Mouse (Mus musculus): ENCODE results near the gene Ear14. TPM values are rescaled to one million over a fixed set of nuclear protein-coding genes. Genes with fewer than 3 reads are reported as not detected.
"Not testable (repeated sequence)": the region's sequence is repeated elsewhere in the genome, so short reads cannot be mapped to it uniquely, and the experiment has no call there.

Ear14 gene
- polyA plus RNA-seq, 1 experiment from 2014 or later: not detected

DNA sequence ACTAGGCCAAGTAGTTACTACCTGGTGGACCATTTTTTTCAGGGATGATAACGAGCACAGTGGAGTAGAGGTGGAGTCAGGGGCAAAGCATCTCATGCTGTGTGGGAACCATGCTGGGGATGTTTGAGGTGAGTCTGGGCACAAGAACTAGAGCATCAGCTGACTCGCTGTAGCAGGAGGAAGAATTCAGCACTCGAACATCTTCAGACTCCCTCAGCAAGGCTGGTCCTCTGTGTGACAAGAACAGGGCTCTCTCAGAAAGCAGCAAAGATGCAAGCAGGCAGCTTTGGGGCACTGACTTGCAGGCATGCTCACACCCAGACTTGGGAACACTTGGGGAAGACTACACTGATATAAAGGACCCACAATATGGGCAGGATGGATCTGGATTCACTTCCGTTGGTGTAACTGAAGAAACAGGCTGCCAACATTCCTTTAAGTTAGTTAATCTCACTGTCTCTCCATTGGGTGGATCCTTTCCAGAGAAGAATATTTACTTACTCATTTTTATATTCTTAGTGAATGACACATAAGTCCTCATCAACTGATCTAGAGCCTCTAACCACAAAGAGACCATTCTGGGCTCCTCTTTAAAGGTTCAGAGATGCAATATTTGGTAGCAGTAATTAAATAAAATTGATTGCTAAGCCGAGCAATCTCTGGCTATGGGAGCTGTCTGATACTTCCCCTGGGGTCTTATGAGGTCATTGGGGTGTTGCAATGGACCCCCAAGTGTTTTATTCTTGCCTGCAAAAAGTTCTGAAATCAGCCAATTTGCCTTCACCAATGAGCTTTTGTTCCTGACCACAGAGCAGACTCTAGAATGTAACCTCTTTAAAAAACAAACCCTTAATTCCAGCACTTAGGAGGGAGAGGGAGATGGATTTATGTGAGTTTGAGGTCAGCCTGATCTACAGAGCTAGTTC lies 3.8 kb upstream of the Ear14 start, which contains the start of gene Ang2:
Gene Ang2 (minus strand): TSS at position 51 of the 926 bp plus-strand sequence.
- 79% methylated on average over 5 of the region's 5 CpGs for WGBS

DNA sequence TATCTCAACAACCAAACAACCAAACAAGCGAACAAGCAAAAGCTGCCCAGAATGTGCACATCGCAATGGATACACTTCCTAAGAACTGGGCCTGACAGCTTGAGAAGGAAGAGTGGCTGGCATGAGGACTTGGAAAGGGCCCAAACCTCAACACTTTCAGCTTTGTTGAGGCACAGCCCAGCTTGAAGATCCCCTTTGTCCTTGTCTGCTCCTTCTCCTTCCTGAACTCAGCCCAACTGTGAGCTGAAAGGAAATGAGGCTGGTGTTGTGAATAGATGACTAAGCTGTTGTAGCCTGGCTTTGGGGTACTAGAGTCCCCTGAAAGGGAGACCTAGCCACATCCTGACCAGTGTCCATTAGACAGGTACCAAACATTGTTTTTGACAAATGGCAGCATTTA lies 3.1 kb upstream of the Ear14 start:
- H3K9me3 ChIP-seq: no peaks in the 10 kb centered on the region
- DNase-seq (ENCODE audit: low spot score): no peak
- H3K27me3 ChIP-seq (ENCODE audit: insufficient read depth, poor library complexity, severe bottlenecking): no peaks in the 10 kb centered on the region
- WGBS: 95% methylated on average over 2 of the region's 2 CpGs
- H3K4me3 ChIP-seq: no peak overlapping the region
- H3K4me1 ChIP-seq (replicated peaks): no peaks in the 10 kb centered on the region
- H3K36me3 ChIP-seq: no peaks in the 10 kb centered on the region
- no peak overlapping the region for H3K27ac ChIP-seq

More for the DNA sequence above, 3.8 kb upstream of the Ear14 start, which contains the start of gene Ang2:
- no peaks in the 10 kb centered on the region for H3K4me1 ChIP-seq (replicated peaks)
- no peaks in the 10 kb centered on the region for H3K36me3 ChIP-seq
- no peaks in the 10 kb centered on the region for H3K27me3 ChIP-seq (ENCODE audit: insufficient read depth, poor library complexity, severe bottlenecking)
- DNase-seq (ENCODE audit: low spot score): no peak
- H3K9me3 ChIP-seq: no peaks in the 10 kb centered on the region
- H3K27ac ChIP-seq: no peak within 1 kb of the TSS
- no peak within 1 kb of the TSS for H3K4me3 ChIP-seq

GRCm38 (mm10) chr14:51200466-51200865 lies 2.7 kb upstream of the Ear14 start:
- no peaks in the 10 kb centered on the region for H3K4me1 ChIP-seq (replicated peaks)
- no peaks in the 10 kb centered on the region for H3K27me3 ChIP-seq (ENCODE audit: insufficient read depth, poor library complexity, severe bottlenecking)
- H3K9me3 ChIP-seq: no peaks in the 10 kb centered on the region
- H3K36me3 ChIP-seq: no peaks in the 10 kb centered on the region
- H3K27ac ChIP-seq: no peak overlapping the region
- no peak for DNase-seq (ENCODE audit: low spot score)
- 96% methylated on average over 2 of the region's 2 CpGs for WGBS
- H3K4me3 ChIP-seq: no peak overlapping the region

GRCm38 (mm10) chr14:51220075-51220474 lies 16.9 kb downstream of the Ear14 start:
- not testable (repeated sequence) for H3K27me3 ChIP-seq (ENCODE audit: insufficient read depth, poor library complexity, severe bottlenecking); H3K27ac ChIP-seq; H3K36me3 ChIP-seq; DNase-seq (ENCODE audit: low spot score); H3K4me1 ChIP-seq (replicated peaks); H3K9me3 ChIP-seq; H3K4me3 ChIP-seq
- WGBS: 84% methylated on average over 3 of the region's 3 CpGs

DNA sequence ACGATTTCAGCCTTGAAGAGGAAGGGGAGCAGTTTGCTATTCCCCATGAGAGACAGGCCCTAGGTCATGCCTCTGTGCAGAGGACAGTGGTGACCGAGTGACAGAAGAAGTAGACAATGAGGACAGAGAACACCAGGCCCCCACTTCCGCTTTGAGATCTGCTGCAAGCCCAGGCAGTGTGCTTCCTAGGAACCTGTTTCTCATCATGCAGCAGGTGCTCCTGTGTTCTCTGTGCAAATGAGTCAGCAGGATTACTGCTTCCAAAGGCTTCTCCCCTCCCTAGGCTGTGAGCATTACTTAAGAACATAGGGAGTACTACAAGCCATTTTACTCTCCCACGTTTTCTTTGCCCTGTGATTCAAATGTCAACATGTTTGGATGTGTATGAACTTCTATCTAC lies 26.5 kb downstream of the Ear14 start:
- not testable (repeated sequence) for H3K4me3 ChIP-seq; H3K9me3 ChIP-seq; H3K4me1 ChIP-seq (replicated peaks); H3K27ac ChIP-seq; H3K27me3 ChIP-seq (ENCODE audit: insufficient read depth, poor library complexity, severe bottlenecking); DNase-seq (ENCODE audit: low spot score); H3K36me3 ChIP-seq
- 68% methylated on average over 4 of the region's 4 CpGs for WGBS

DNA sequence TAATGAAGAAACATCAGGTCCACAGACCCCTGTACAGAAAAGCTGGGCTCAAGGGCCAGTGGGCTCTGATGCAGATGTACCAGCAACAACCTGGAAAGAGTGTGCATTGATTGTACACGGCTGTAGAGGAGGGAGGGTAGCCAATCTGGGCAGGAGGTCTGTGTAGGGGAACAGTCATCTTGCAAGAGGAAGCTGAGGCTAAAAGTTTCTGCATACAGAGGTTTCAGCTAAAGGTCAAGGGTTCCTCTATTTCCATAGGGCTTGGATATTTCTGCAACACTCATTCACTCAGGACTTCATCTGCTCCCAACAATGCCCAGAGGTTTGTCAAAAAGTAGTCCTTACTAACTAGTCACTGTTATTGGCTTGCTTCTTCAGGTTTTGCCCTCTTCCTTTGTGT lies 34.3 kb downstream of the Ear14 start:
- not testable (repeated sequence) for H3K4me1 ChIP-seq (replicated peaks); H3K27ac ChIP-seq; H3K4me3 ChIP-seq; H3K36me3 ChIP-seq; H3K27me3 ChIP-seq (ENCODE audit: insufficient read depth, poor library complexity, severe bottlenecking); H3K9me3 ChIP-seq; DNase-seq (ENCODE audit: low spot score)
- WGBS: 90% methylated on average over 1 of the region's 1 CpGs

GRCm38 (mm10) chr14:51240899-51241298 lies 37.7 kb downstream of the Ear14 start:
- no peak overlapping the region for H3K4me3 ChIP-seq
- peak; percentile 6 for DNase-seq (ENCODE audit: low spot score)
- no peaks in the 10 kb centered on the region for H3K36me3 ChIP-seq
- no peaks in the 10 kb centered on the region for H3K9me3 ChIP-seq
- no peaks in the 10 kb centered on the region for H3K4me1 ChIP-seq (replicated peaks)
- no peaks in the 10 kb centered on the region for H3K27me3 ChIP-seq (ENCODE audit: insufficient read depth, poor library complexity, severe bottlenecking)
- H3K27ac ChIP-seq: no peak overlapping the region

DNA sequence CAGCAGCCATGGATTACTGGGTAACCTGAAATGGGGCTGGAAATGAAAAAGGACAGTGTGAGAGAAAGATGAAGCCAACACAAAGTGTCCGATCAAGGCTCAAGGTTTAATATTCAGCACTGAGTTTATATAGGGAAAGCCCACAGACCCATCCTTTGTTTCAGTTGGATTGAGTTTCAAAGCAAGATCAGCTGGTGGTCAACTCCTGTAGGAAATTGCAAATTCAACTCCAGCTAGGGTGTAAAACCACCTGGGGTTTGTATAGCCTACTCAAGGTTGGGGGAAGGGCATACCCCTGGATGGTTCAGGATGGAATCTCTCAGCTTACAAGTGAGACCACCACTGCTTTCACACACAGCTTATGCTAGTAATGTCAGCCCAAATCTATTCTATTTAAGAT lies 44.5 kb downstream of the Ear14 start:
- WGBS: 78% methylated on average over 1 of the region's 1 CpGs
- DNase-seq (ENCODE audit: low spot score): no peak
- no peak overlapping the region for H3K27ac ChIP-seq
- H3K4me3 ChIP-seq: no peak overlapping the region
- no peaks in the 10 kb centered on the region for H3K4me1 ChIP-seq (replicated peaks)
- H3K36me3 ChIP-seq: no peaks in the 10 kb centered on the region
- no peaks in the 10 kb centered on the region for H3K27me3 ChIP-seq (ENCODE audit: insufficient read depth, poor library complexity, severe bottlenecking)
- no peaks in the 10 kb centered on the region for H3K9me3 ChIP-seq

- H3K27me3 ChIP-seq (ENCODE audit: insufficient read depth, poor library complexity, severe bottlenecking): no peaks in the 10 kb centered on the region
- H3K9me3 ChIP-seq: no peaks in the 10 kb centered on the region
- no peak for DNase-seq (ENCODE audit: low spot score)
- H3K4me3 ChIP-seq: no peak overlapping the region
- no peaks in the 10 kb centered on the region for H3K36me3 ChIP-seq
- no peak overlapping the region for H3K27ac ChIP-seq
- H3K4me1 ChIP-seq (replicated peaks): no peaks in the 10 kb centered on the region
- 87% methylated on average over 3 of the region's 3 CpGs for WGBS
These were observed 47.2 kb downstream of the Ear14 start for GRCm38 (mm10) chr14:51250348-51250747.

DNA sequence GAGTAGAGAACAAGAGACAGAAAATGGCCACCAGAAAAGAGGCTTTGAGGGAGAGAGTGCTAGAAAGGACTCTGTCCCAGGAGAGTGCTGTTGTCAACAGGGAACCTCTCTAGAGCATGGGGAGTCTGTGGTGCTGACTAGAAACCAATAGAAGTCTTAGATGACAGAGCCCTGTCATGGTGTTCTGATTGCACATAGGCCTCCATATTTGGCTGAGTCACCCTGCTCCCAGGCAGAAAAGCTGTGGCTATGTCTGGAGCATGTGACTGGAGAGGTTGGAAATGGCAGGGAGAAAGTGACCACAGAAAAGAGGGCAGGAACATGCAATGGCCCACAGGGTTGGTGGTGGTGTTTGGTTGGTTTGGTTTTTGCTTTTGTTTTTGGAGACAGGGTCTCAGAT lies 49.0 kb downstream of the Ear14 start:
- H3K27ac ChIP-seq; H3K9me3 ChIP-seq; H3K4me1 ChIP-seq (replicated peaks); H3K4me3 ChIP-seq; H3K36me3 ChIP-seq; H3K27me3 ChIP-seq (ENCODE audit: insufficient read depth, poor library complexity, severe bottlenecking); DNase-seq (ENCODE audit: low spot score): not testable (repeated sequence)

GRCm38 (mm10) chr14:51253569-51253968 lies 50.4 kb downstream of the Ear14 start:
- Histone ChIP-seq H3K9me3 (no peaks in the 10 kb centered on the region), H3K36me3 (no peaks in the 10 kb centered on the region), H3K27ac (no peak overlapping the region), H3K27me3 (ENCODE audit: insufficient read depth, poor library complexity, severe bottlenecking) (no peaks in the 10 kb centered on the region), H3K4me1 (replicated peaks) (no peaks in the 10 kb centered on the region), H3K4me3 (no peak overlapping the region)
- DNase-seq (ENCODE audit: low spot score): no peak
- 81% methylated on average over 1 of the region's 1 CpGs for WGBS

Data from hindbrain, embryonic 10.5 days (tissue).